Mouse (Mus musculus): ENCODE data around the gene Gphb5.

- TF ChIP-seq CTCF (IDR thresholded peaks at IDR 0.05; ENCODE audit: borderline replicate concordance, insufficient read depth, low read depth, low read length), result no peak
- no peak for TF ChIP-seq POLR2A (IDR thresholded peaks at IDR 0.05; ENCODE audit: borderline replicate concordance, insufficient read depth, low read length)
Measured at GRCm38 (mm10) chr12:75416681-75417080, at the start of gene Gphb5.
